Mouse (Mus musculus) liver, embryonic 13.5 days (tissue): Measurements from ENCODE around the gene Rnf182. TPM values are rescaled to one million over a fixed set of nuclear protein-coding genes. Genes with fewer than 3 reads are reported as not detected.

Source experiments
- ATAC-seq: fragments of 200-750 bp; cut with Nextera tagmentation; 2 replicates; pipeline ENCODE4 v1.8.0; 2017; ENCODE audit warnings: low read depth, mild to moderate bottlenecking, moderate number of reproducible peaks, moderate library complexity
- DNase-seq: peaks from one replicate; pipeline ENCODE4 v3.0.0; 2022
- H3K27ac ChIP-seq: fragments of 300-500 bp; sonication (generic); 2 replicates; pipeline ENCODE4 v1.5.1; 2015; ENCODE audit warnings: moderate library complexity, mild to moderate bottlenecking, inconsistent platforms
- H3K27me3 ChIP-seq: fragments of 300-500 bp; sonication (generic); 2 replicates; pipeline ENCODE4 v1.6.1; 2015; ENCODE audit warnings: mild to moderate bottlenecking, inconsistent platforms
- H3K36me3 ChIP-seq: fragments of 300-500 bp; sonication (generic); 2 replicates; pipeline ENCODE4 v1.6.1; 2015; ENCODE audit warnings: mild to moderate bottlenecking, inconsistent platforms
- H3K4me1 ChIP-seq: fragments of 300-500 bp; sonication (generic); replicated peaks from 2 replicates; pipeline ENCODE4 v1.6.1; 2015; ENCODE audit warnings: inconsistent platforms
- H3K4me2 ChIP-seq: fragments of 300-500 bp; sonication (generic); 2 replicates; pipeline ENCODE4 v1.6.1; 2015; ENCODE audit warnings: inconsistent platforms, mild to moderate bottlenecking, moderate library complexity
- H3K4me3 ChIP-seq: fragments of 300-500 bp; sonication (generic); replicated peaks from 2 replicates; pipeline ENCODE4 v1.5.1; 2015; ENCODE audit warnings: mild to moderate bottlenecking, inconsistent platforms
- H3K9ac ChIP-seq: fragments of 300-500 bp; sonication (generic); 2 replicates; pipeline ENCODE4 v1.6.1; 2015; ENCODE audit warnings: mild to moderate bottlenecking, inconsistent platforms
- H3K9me3 ChIP-seq: fragments of 300-500 bp; sonication (generic); replicated peaks from 2 replicates; pipeline ENCODE4 v1.6.1; 2016; ENCODE audit warnings: inconsistent platforms
- WGBS: fragments of 180-500 bp; shearing (Covaris S2); methylation state at CpG from one replicate; pipeline ENCODE4 v1.1.7; 2015; ENCODE audit not compliant: insufficient replicate concordance; 5-methylcytosine and 5-hydroxymethylcytosine counted together
- polyA plus RNA-seq: library from polyadenylated mRNA; unstranded; fragments of >200 nt; fragmentation: Nextera tagmentation; extraction: Ambion mirVana; gene quantifications from 2 replicates; pipeline ENCODE4 v1.2.1, GENCODE M21; 2015

Rnf182 gene
- polyA plus RNA-seq, result 0.05 and 0.30 TPM in 2 replicates

- peak within 1 kb of the TSS; percentile 39; the same call in 1 of the 2 replicates for H3K9ac ChIP-seq
- no peaks in the 10 kb centered on the region for H3K36me3 ChIP-seq
- peak; percentile 65 for ATAC-seq
Observed at GRCm38 (mm10) chr13:43615577-43616254, at the start of gene Rnf182. Gene Rnf182, plus strand, starts transcription at chr13:43615710.

GRCm38 (mm10) chr13:43566184-43566583 lies 49.3 kb upstream of the Rnf182 start:
- DNase-seq (no peak), ATAC-seq (no peak)
- Histone ChIP-seq H3K27ac (no peak overlapping the region), H3K27me3 (no peaks in the 10 kb centered on the region; the same call in 1 of the 2 replicates), H3K4me3 (no peak overlapping the region), H3K9me3 (peaks cover 5% of the 10 kb centered on the region; the same call in 1 of the 2 replicates), H3K4me2 (no peak overlapping the region), H3K4me1 (peaks cover 15% of the 10 kb centered on the region), H3K9ac (no peak overlapping the region), H3K36me3 (no peaks in the 10 kb centered on the region)
- WGBS, result 80% methylated on average over 8 of the region's 8 CpGs

More at GRCm38 (mm10) chr13:43615577-43616254, at the start of gene Rnf182:
- Histone ChIP-seq H3K4me3 (peak within 1 kb of the TSS; percentile 58), H3K4me2 (peak within 1 kb of the TSS; percentile 80), H3K4me1 (peaks cover 14% of the 10 kb centered on the region), H3K27me3 (peaks cover 46% of the 10 kb centered on the region), H3K27ac (no peak within 1 kb of the TSS), H3K9me3 (no peaks in the 10 kb centered on the region)
- WGBS, result 1% methylated on average over 58 of the region's 58 CpGs
- peak; percentile 18 for DNase-seq

DNA sequence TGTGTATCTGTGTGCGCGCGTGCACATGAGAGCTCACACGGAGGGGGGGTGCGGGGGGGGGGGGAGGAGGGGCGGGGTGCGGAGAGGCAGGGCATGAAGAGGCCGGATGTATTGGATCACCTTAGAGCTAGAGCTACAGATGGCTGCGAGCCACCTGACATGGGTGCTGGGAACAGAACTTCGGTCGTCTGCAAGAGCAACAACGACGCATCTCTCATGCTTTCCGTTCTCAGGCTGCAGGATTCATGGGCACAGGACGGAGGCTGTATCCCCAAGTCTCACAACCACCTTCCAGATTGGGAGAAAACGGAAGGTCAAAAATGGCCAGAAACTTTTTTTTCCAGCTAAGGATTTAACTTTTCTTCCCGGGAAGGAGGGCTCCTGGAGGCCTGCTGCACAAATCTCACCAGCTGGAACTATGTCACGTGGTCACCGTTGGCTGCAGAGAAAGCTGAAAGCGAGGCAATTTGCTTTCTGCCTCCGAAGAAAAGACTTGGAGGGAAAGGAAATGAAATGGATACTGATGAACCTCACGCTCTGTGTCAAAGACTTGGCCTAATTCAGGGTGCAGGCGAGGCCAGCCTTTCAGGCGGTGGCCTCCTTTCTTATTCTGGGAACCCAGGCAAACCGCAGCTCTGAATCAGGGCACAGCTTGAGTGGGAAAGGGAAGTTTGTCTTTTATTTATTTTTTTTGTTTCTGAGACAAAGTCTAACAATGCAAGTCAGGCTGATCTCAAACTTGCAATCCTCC lies 48.2 kb upstream of the Rnf182 start:
- H3K4me3 ChIP-seq, result no peak overlapping the region
- no peaks in the 10 kb centered on the region; the same call in 1 of the 2 replicates for H3K27me3 ChIP-seq
- no peaks in the 10 kb centered on the region for H3K36me3 ChIP-seq
- no peak overlapping the region for H3K4me2 ChIP-seq
- no peak overlapping the region for H3K9ac ChIP-seq
- ATAC-seq (no peak), DNase-seq (no peak)
- no peak overlapping the region for H3K27ac ChIP-seq
- peaks cover 14% of the 10 kb centered on the region for H3K4me1 ChIP-seq
- H3K9me3 ChIP-seq, result peaks cover 6% of the 10 kb centered on the region; the same call in 1 of the 2 replicates
- 69% methylated on average over 25 of the region's 25 CpGs for WGBS

DNA sequence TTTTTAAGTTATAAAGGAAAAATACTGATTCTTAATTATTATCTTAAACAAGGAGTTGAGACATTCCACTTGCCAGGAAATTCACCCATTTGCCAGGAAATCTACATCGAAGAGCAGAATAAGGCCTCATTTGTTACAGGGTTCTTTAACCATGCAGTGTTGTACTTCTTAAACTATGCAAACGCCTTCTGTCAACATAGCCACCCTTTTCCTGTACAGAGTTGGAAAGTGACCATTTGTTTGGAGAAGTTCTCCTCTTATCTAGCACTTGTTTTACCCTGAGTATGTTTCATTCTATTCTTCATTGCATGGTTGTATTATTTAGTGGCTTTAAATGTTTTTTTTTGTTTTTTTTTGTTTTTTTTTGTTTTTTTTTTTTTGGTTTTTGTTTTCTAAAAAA lies 41.5 kb upstream of the Rnf182 start:
- H3K27me3 ChIP-seq, result no peaks in the 10 kb centered on the region
- no peak overlapping the region for H3K4me3 ChIP-seq
- ATAC-seq (no peak), DNase-seq (no peak)
- H3K4me1 ChIP-seq, result no peaks in the 10 kb centered on the region
- H3K36me3 ChIP-seq, result no peaks in the 10 kb centered on the region
- H3K9me3 ChIP-seq, result peaks cover 6% of the 10 kb centered on the region; the same call in 1 of the 2 replicates
- no peak overlapping the region for H3K4me2 ChIP-seq
- 57% methylated on average over 2 of the region's 2 CpGs for WGBS
- H3K9ac ChIP-seq, result no peak overlapping the region
- no peak overlapping the region for H3K27ac ChIP-seq

GRCm38 (mm10) chr13:43575431-43575830 lies 40.1 kb upstream of the Rnf182 start:
- no peak for ATAC-seq
- no peaks in the 10 kb centered on the region for H3K27me3 ChIP-seq
- H3K9me3 ChIP-seq, result peaks cover 6% of the 10 kb centered on the region; the same call in 1 of the 2 replicates
- no peak overlapping the region for H3K4me3 ChIP-seq
- H3K4me2 ChIP-seq, result no peak overlapping the region
- DNase-seq, result no peak
- no peak overlapping the region for H3K9ac ChIP-seq
- 75% methylated on average over 5 of the region's 5 CpGs for WGBS
- no peaks in the 10 kb centered on the region for H3K36me3 ChIP-seq
- H3K27ac ChIP-seq, result no peak overlapping the region
- H3K4me1 ChIP-seq, result no peaks in the 10 kb centered on the region

GRCm38 (mm10) chr13:43577254-43577653 lies 38.3 kb upstream of the Rnf182 start:
- Histone ChIP-seq H3K4me3 (no peak overlapping the region), H3K4me2 (no peak overlapping the region), H3K4me1 (no peaks in the 10 kb centered on the region), H3K27me3 (no peaks in the 10 kb centered on the region), H3K27ac (no peak overlapping the region), H3K9ac (no peak overlapping the region), H3K36me3 (no peaks in the 10 kb centered on the region), H3K9me3 (no peaks in the 10 kb centered on the region)
- DNase-seq (no peak), ATAC-seq (no peak)
- WGBS, result 46% methylated on average over 5 of the region's 5 CpGs

DNA sequence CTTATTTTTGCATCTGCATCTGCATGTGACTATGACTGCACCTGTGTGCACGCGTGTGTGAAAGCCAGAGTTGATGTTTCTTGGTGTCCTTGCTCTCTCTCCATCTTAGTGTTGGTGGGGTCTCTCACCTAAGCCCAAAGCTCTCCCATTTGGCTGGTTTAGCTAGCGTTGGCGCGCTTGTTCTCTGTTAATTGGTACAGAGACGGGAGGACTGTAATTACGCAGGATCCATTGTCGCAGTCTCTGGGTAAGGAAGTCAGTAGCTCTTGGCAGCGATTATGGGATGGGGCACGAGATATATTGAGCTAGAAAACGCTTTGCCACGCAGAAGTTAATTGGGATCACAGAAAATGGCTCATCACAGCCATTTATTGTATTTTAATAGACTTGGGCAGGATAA lies 37.7 kb upstream of the Rnf182 start:
- no peak for DNase-seq
- H3K36me3 ChIP-seq, result no peaks in the 10 kb centered on the region
- no peak overlapping the region for H3K27ac ChIP-seq
- H3K4me3 ChIP-seq, result no peak overlapping the region
- WGBS, result 79% methylated on average over 12 of the region's 12 CpGs
- no peak for ATAC-seq
- no peak overlapping the region for H3K9ac ChIP-seq
- no peak overlapping the region for H3K4me2 ChIP-seq
- no peaks in the 10 kb centered on the region for H3K27me3 ChIP-seq
- no peaks in the 10 kb centered on the region for H3K4me1 ChIP-seq
- no peaks in the 10 kb centered on the region for H3K9me3 ChIP-seq

DNA sequence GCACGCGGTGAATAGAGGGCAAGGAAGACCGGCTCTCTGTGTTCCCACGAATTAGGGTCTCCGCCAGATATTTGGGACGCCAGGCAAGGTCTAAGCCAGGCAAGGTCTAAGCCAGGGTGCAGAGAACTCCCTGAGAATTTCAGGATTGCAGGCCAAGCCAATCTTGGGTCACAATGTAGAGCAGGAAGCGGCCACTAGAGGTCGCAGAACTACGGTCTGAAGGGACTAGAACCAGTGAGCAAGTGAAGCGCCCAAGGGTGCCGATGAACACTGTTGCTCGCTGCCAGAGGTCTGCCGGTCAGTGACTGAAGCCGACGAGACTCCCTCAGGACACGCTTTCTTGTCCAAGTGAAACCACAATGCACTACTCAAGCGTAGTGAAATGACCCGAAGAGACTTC lies 35.8 kb upstream of the Rnf182 start:
- Histone ChIP-seq H3K9ac (no peak overlapping the region), H3K27me3 (no peaks in the 10 kb centered on the region), H3K9me3 (no peaks in the 10 kb centered on the region), H3K36me3 (no peaks in the 10 kb centered on the region), H3K4me2 (no peak overlapping the region), H3K4me3 (no peak overlapping the region), H3K27ac (no peak overlapping the region), H3K4me1 (no peaks in the 10 kb centered on the region)
- 17% methylated on average over 18 of the region's 18 CpGs for WGBS
- DNase-seq, result peak; percentile 14
- no peak for ATAC-seq

DNA sequence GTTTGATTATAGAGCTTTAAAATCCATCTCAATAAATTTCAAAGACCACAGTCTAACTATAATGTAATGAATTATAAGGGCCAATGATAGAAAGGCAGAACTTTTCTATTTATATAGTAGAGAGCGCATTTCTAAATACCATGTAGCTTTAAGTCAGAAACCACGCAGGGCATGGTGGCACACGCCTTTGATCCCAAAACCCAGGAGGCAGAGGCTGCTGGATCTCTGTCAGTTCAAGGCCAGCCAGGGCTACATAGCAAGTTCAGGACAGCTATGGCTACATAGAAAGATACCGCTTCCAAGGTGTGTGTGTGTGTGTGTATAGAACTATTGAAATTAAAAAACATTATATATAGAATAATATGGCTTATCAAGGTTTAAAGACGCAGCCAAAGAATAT lies 34.8 kb upstream of the Rnf182 start:
- Histone ChIP-seq H3K27me3 (no peaks in the 10 kb centered on the region), H3K4me2 (no peak overlapping the region), H3K4me3 (no peak overlapping the region), H3K27ac (no peak overlapping the region), H3K4me1 (no peaks in the 10 kb centered on the region), H3K9ac (no peak overlapping the region), H3K36me3 (no peaks in the 10 kb centered on the region), H3K9me3 (no peaks in the 10 kb centered on the region)
- WGBS, result 79% methylated on average over 5 of the region's 5 CpGs
- no peak for DNase-seq
- ATAC-seq, result no peak

GRCm38 (mm10) chr13:43582961-43583360 lies 32.5 kb upstream of the Rnf182 start:
- 47% methylated on average over 16 of the region's 16 CpGs for WGBS
- Histone ChIP-seq H3K9me3 (no peaks in the 10 kb centered on the region), H3K36me3 (no peaks in the 10 kb centered on the region), H3K4me2 (no peak overlapping the region), H3K27me3 (no peaks in the 10 kb centered on the region), H3K4me1 (no peaks in the 10 kb centered on the region), H3K4me3 (no peak overlapping the region), H3K27ac (no peak overlapping the region), H3K9ac (no peak overlapping the region)
- DNase-seq, result no peak
- ATAC-seq, result no peak

- Histone ChIP-seq H3K4me1 (no peaks in the 10 kb centered on the region), H3K27ac (no peak overlapping the region), H3K4me2 (no peak overlapping the region), H3K9ac (no peak overlapping the region), H3K4me3 (no peak overlapping the region), H3K9me3 (no peaks in the 10 kb centered on the region), H3K27me3 (no peaks in the 10 kb centered on the region), H3K36me3 (no peaks in the 10 kb centered on the region)
- WGBS, result 51% methylated on average over 8 of the region's 8 CpGs
- no peak for ATAC-seq
- no peak for DNase-seq
Observed at GRCm38 (mm10) chr13:43583504-43583903, 32.0 kb upstream of the Rnf182 start.
